Mouse (Mus musculus) ES-CJ7 (cell line): ENCODE measurements around the gene Tradd.

Experiments used
- DNase-seq: peaks from one replicate; pipeline ENCODE4 v3.0.0; 2011; ENCODE audit warnings: low read depth, low spot score

The Tradd gene

GRCm38 (mm10) chr8:105241016-105241415 is 23.4 kb downstream of the Tradd start:
- no peak for DNase-seq

DNA sequence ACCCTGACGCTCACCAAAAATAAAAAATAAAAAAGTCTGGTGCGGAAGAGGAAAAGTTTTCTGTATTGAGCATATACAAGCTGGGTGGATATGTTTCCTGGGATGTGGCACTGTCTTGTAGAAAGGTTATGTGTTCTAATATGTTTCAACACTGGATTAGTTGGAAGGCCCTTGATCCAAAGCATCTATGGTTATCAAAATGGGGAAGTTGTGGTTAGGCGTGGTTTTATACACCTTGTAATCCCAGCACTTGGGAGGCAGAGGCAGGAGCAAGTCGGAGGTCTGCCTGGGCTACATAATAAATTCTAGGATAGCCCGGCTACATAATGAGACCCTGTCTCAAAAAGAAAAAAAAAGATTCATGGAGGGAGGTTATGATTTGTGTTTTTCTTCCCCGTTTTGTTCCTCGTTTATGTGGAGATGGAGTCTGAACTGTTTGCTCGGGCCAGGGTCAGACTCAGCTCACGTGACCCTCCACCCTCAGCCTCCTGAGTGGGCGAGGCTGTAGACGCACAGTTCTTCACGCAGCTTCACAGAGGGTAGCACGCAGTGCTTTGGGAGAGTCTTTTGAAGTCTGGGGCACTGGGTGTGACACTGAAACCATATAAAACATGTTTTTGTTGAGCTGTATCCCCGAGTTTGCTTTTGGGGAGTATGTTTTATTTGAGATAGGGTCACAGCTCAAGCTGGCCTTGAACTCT is 26.8 kb downstream of the Tradd start:
- no peak for DNase-seq

DNA sequence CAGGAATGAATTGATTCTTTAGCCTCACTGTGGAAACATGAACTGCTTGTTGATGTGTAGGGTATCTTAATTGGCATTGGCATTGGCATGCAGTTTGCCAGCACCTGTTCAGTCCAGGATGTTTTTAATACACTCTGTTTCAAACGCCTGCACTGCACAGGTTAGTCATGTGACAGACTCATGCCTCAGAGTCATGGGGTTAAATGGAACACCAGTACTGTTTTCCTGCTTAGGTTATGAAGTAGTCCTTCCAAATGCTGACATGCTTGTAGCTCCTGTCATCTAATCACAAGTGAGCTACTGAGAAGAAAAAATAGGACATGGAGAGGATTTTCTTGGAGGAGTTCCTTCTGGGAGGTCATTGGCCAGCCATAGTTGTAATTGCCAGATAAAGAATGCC is 29.2 kb downstream of the Tradd start:
- no peak for DNase-seq

DNA sequence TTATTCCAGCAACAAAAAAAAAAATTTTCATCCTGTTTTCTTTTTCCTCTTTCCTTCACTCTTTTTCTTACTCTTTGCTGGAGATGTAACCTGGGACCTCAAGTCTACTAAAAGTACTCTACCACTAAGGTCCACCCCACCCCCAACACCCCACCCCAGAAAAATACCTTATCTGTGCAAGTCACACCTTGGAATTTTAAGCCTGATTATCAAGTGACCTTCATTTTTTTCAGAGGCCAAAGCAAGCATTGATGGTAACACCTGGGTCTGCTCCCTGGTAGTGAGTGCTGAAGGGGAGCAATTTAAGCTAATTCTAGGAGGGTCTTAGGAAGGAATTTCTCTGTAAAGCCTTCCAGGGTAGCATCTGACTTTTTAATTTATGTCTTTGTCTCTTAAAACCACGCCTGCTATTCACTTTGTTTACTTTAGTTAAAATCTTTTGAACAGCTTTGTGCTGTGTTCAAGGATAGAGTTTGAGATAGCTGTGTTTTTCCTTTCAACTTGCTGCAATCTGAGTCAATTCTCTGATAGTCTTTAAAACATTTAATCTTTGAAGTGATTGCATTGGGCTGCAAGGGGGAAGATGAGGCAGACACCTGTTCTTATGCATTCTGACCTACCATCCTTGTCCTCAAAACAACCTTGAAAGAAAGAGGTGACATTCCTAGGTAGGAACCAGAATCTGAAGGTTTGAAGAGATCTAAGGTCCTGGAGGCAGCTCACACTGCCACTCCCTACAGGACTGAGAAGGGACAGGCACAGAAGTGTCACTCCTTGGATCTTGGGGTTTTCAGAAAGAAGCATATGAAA is 31.1 kb downstream of the Tradd start:
- DNase-seq: peak; percentile 80

DNA sequence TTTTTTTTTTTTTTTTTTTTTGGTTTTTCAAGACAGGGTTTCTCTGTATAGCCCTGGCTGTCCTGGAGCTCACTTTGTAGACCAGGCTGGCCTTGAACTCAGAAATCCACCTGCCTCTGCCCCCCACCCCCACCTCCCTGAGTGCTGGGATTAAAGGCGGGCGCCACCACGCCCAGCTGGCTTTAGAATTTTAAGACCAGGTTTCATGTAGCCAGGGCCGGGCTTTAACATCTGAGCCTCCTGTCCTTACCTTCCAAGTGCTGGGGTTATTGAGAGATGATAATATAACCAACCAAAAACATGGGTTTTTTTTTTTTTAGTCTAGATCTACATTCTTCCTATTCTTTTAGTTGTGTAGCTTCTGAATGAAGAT is 32.1 kb downstream of the Tradd start:
- peak; percentile 56 for DNase-seq

DNA sequence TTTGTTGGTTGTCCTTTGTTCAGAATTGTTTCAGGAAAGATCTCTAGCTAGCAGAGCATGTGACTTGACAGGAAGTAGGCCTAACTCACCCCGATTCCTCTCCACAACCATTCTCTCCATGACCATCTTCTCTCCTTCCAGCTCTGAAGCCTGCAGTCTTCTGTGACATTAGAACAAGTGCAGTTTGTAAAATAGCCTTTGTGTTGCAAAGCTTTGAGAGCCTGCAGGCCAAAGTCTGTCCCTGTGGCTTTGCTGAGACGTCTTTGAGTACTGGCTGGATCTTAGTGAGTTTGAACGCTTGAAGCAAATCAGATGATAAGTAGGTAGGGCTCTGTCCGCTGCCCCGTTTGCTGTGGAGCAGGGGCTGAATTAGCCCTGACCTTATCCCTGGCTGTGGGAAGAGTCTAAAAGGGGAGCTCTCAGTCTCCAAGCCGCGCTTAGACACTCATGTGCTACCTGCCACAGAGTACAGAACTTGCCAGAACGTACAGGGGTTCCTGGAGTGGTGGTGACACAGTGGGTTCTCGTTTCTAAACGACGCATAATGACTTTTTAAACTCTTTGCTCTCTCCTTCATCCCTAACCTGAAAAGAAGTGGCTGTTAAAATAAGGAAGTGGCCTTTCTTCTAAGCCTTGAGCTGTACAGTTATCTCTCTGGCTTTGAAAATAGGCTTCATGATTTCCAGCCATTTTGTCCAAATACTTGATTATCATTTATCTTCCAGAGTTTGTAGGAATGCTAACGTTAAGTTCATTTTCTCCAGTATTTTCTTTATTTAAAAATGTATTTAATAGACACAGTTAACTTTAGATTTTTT is 32.7 kb downstream of the Tradd start:
- peak; percentile 48 for DNase-seq

DNA sequence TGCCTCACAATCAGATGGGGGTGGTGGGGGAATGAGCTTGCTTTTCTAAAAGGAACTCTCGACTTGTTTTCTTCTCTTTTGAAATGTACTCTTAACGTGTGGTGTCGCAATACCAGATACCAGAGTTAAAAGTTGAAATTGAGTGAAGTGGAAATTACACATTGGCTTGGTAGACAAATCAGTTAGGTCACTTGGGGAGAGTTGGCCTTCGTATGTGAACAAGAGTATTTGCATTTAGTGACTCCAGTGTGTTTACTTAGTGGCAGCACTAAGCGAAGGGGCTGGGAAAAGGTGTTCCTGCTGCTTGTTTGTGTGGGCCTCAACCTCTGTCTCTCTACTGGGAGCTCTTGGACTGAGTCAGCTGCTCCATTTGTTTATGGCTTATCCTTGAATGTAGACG is 38.5 kb downstream of the Tradd start:
- DNase-seq: no peak

DNA sequence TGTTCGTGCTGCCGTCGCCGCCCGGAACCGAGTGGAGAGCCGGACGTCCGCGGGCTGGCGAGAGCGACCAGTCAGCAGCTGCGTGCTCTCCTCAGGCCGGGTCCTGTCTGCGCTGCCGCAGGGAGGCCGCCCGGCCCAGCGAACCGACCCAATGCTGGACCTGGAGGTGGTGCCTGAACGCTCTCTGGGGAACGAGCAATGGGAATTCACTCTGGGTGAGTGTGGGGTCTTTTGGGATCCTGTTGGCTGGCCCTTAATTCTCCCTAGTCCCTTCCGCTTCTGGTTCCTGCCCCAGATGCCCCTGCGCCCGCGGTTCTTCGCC is 39.2 kb downstream of the Tradd start:
- no peak for DNase-seq

- peak; percentile 98 for DNase-seq
Measured at GRCm38 (mm10) chr8:105224413-105225271, 39.8 kb downstream of the Tradd start, which contains the start of gene D230025D16Rik. D230025D16Rik (plus strand) TSS chr8:105225145.

GRCm38 (mm10) chr8:105223850-105224249 is 40.6 kb downstream of the Tradd start:
- DNase-seq: peak; percentile 44

DNA sequence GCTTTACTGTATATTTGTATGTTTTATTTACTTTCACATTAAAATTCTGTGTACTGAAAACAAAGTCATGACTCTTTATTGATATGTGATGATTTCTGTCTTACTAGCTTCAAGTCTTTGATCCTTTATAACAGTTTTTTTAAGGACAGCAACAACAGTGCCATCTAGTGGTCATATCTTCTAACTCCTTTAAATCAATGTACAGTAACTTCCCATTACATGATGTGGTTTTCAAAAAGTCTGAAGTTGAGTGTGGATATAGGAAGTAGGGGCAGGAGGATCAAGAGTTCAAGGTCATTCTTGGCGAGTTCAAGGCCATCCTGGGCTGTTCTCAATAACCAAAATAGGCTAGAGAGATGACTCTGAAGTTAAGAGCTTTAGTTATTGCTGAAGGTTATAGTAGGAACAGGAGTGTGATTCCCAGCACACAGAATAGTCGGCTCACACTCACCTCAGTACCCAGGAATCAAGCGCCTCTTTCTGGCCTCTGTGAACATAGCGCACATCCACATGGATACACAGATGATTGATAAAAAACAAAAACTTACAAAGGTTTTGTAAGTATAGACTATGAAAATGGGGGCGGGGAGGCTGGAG is 46.4 kb downstream of the Tradd start:
- peak; percentile 80 for DNase-seq

GRCm38 (mm10) chr8:105214104-105214503 is 50.3 kb downstream of the Tradd start:
- no peak for DNase-seq

DNA sequence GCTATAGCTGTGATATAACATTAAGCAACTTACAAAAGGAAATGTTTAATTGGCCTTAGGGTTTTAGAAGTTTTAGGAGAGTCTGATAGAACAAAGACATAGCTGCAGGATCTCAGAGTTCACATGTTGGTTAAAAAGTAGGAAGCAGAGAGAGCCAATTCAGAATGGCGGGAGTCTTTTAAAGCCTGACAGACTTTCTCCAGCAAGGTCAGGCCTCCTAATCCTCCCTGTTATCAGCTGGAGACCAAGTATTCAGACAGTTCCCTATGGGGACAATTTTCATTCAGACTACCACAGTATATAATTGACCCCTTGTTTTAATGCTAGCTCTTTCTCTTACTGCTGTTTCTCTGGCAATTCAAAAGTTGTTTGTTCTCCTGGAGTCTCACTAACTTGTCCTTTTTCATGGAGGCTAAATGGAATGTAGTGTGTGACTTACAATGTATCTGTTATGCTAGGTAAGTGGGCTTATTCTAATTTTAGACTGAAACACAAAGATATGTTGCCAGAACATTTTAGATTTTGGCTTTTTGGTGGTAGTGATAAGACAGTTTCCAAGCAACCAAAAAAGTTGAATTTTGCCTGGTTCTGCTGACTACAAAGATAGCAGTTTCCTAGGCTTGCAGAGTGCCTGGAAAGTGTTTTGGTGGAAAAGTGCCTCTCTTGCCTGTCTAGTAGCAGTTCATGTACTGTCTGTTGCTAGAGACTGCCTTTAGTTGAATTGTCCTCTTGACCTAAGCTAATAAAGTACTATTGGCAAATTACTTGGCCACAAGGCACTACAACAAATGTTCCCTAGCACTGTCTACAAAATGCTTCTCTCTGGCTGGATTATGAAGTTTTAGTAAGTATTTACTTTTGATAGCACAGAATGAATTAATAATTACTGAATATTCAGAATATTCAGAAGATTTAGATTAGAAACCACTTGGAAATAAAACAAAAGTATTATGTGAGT is 55.0 kb downstream of the Tradd start:
- no peak for DNase-seq
